Mouse (Mus musculus): ENCODE data around the gene Spc24. TPM values are rescaled to one million over a fixed set of nuclear protein-coding genes. Genes with fewer than 3 reads are reported as not detected.

Spc24 gene
- polyA plus RNA-seq, 1 experiment from 2014 or later, result 175 TPM

DNA sequence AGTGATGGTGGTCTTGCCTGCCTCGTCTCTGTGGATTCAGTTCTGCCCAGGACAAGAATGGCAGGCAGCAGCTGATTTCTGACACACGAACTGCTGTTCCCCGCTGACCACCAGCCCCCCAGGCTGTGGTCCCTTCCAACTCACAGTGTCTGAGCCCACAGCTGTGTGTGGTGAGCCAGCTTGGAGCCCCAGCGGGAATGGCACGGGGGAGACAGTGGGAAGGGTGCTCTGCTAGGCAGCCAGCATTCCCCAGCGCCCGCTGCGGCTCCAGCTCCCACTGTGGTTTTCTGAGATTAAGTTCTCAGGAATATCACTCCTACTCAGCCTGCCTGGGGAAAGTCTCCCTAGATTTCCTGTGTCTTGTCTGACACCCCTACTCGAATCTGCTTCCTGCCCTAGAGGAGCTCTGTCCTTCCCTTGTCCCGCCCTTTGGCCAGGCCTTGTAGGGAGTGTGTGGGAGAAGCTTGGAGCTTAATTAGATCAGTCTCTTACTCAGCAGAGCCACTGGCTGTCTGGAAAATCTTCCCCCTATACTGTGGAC is 7.8 kb downstream of the Spc24 start:
- Histone ChIP-seq H3K4me1 (peaks cover 5% of the 10 kb centered on the region; the same call in 1 of the 2 replicates), H3K27me3 (ENCODE audit: low read depth, poor library complexity, severe bottlenecking) (no peaks in the 10 kb centered on the region), H3K4me3 (no peak overlapping the region), H3K27ac (replicated peaks) (peak overlapping the region; percentile 30), H3K9me3 (replicated peaks) (no peaks in the 10 kb centered on the region), H3K36me3 (peaks cover 74% of the 10 kb centered on the region)
- 62% methylated on average over 10 of the region's 10 CpGs for WGBS
- no peak for DNase-seq (ENCODE audit: low spot score)

DNA sequence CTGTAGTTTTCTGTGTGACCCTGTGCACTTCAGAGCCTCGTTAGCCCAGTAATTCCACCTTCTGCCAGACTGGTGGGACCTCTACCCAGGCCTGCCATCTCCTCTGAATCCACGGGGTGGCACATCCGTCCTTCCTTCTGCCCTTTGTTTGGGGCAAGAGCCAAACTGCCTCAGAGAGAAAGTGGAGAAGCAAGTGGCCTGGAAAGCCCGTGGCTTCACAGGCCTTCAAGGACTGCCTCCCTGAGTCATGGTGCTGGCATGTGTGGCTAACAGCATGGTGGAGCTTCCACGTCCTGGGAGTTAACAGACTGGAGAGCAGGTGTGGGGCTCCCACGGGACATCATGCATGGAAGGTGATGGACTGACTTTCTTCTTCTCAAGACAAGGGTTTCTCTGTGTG is 8.8 kb downstream of the Spc24 start:
- peaks cover 74% of the 10 kb centered on the region for H3K36me3 ChIP-seq
- no peaks in the 10 kb centered on the region for H3K9me3 ChIP-seq (replicated peaks)
- H3K4me1 ChIP-seq, result peaks cover 5% of the 10 kb centered on the region; the same call in 1 of the 2 replicates
- no peak for DNase-seq (ENCODE audit: low spot score)
- no peak overlapping the region for H3K27ac ChIP-seq (replicated peaks)
- WGBS, result 77% methylated on average over 6 of the region's 6 CpGs
- no peaks in the 10 kb centered on the region for H3K27me3 ChIP-seq (ENCODE audit: low read depth, poor library complexity, severe bottlenecking)
- no peak overlapping the region for H3K4me3 ChIP-seq

DNA sequence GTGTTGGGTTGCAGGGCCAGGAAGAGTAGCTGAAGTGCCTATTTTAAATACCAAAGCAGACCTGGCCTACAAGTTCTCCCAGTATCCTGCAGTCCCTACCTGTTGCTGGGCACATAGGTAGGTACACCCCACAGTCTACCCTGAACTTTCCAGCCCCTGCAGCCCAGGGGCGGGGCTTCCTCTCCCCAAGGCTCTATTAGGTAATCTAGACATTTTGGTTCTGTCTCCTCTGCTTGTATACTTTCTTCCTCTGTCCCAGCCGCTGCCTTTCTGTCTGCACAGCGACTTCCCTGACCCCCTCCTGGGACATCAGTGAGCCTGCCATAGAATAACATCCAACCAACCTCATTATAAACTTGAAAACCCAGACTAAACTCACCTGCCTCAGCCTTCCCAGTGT is 9.7 kb downstream of the Spc24 start:
- Histone ChIP-seq H3K4me3 (no peak overlapping the region), H3K4me1 (peaks cover 5% of the 10 kb centered on the region; the same call in 1 of the 2 replicates), H3K27me3 (ENCODE audit: low read depth, poor library complexity, severe bottlenecking) (no peaks in the 10 kb centered on the region), H3K9me3 (replicated peaks) (no peaks in the 10 kb centered on the region), H3K36me3 (peaks cover 76% of the 10 kb centered on the region), H3K27ac (replicated peaks) (no peak overlapping the region)
- WGBS, result 80% methylated on average over 3 of the region's 3 CpGs
- no peak for DNase-seq (ENCODE audit: low spot score)

DNA sequence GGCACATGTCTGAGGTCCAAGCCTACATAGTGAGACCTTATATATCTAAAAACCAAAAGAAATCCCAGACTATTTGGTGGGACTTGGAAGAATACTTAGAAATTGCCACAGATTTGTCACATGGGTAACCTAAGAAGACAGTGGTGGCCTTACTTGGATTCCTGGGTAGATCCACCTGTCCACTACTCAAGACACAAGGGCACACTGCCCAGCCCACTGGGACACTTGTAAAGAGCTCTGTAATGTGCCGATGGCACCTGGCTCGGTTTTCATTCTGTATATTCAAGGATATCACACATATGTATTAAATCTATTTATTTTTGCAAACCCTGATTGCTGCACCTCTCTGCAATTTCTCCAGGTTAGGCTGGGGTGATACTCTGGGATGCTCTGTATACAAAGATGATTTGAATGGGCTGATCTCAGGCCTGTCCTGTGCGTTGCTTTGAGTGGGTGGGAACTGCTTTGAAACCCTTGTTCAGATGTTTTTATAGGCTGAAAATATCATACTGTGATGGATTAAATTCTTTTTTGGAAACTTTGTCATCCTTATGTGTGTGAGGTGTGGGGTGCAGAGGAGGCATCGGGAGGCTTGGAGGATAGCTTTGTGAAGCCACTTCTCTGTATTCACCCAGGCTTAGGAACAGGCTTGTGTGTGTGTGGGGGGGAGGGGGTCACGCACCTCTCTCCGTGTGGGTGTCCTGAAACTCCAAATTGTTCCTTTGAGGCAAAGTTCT is 10.6 kb downstream of the Spc24 start:
- H3K4me3 ChIP-seq, result no peak overlapping the region
- H3K9me3 ChIP-seq (replicated peaks), result no peaks in the 10 kb centered on the region
- H3K36me3 ChIP-seq, result peaks cover 76% of the 10 kb centered on the region
- no peak overlapping the region for H3K27ac ChIP-seq (replicated peaks)
- no peak for DNase-seq (ENCODE audit: low spot score)
- H3K4me1 ChIP-seq, result peaks cover 5% of the 10 kb centered on the region; the same call in 1 of the 2 replicates
- no peaks in the 10 kb centered on the region for H3K27me3 ChIP-seq (ENCODE audit: low read depth, poor library complexity, severe bottlenecking)
- 88% methylated on average over 6 of the region's 6 CpGs for WGBS

DNA sequence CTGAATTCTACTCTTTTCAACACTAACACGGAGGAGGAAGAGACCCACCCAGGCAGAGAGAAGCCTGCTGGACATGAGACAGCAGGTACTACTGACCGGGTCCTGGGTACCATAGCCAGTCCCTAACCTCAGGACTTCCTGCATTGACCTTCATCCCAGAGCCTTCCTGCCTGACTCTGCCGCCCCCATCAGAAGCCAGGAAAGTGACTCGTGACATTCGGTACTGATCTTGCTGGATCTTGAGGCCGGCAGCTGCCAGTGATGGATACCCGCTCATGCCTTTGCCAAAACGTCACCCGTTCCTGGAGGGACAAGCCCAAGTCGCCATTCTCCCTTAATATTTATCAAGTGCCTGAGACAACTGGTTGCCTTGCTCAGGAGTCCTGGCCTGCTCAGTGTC is 11.6 kb downstream of the Spc24 start:
- Histone ChIP-seq H3K4me3 (no peak overlapping the region), H3K9me3 (replicated peaks) (no peaks in the 10 kb centered on the region), H3K27me3 (ENCODE audit: low read depth, poor library complexity, severe bottlenecking) (no peaks in the 10 kb centered on the region), H3K27ac (replicated peaks) (no peak overlapping the region), H3K4me1 (peaks cover 5% of the 10 kb centered on the region; the same call in 1 of the 2 replicates), H3K36me3 (peaks cover 80% of the 10 kb centered on the region)
- no peak for DNase-seq (ENCODE audit: low spot score)
- WGBS, result 90% methylated on average over 10 of the region's 10 CpGs

DNA sequence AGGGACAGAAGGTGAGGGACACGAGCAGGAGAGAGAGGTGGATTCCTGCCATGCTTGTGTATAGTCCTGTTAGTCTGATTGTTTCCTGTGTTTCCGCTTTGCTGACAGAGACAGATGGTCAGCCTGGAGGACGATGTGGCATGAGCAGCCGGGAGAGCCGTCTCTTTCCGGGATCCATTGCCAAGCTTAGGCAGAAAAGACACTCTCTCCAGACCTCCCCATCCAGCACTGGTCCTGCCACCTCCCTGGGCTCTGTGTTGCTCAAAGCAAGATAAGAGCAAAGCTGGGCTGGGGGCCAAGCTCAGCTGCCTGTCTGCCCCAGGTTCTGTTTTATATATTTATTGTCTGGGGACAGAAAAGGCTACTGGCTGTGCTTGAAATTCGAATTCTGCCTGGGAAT is 12.1 kb downstream of the Spc24 start:
- peaks cover 5% of the 10 kb centered on the region; the same call in 1 of the 2 replicates for H3K4me1 ChIP-seq
- no peak overlapping the region for H3K4me3 ChIP-seq
- 80% methylated on average over 7 of the region's 7 CpGs for WGBS
- H3K9me3 ChIP-seq (replicated peaks), result no peaks in the 10 kb centered on the region
- DNase-seq (ENCODE audit: low spot score), result no peak
- no peaks in the 10 kb centered on the region for H3K27me3 ChIP-seq (ENCODE audit: low read depth, poor library complexity, severe bottlenecking)
- no peak overlapping the region for H3K27ac ChIP-seq (replicated peaks)
- peaks cover 81% of the 10 kb centered on the region for H3K36me3 ChIP-seq

DNA sequence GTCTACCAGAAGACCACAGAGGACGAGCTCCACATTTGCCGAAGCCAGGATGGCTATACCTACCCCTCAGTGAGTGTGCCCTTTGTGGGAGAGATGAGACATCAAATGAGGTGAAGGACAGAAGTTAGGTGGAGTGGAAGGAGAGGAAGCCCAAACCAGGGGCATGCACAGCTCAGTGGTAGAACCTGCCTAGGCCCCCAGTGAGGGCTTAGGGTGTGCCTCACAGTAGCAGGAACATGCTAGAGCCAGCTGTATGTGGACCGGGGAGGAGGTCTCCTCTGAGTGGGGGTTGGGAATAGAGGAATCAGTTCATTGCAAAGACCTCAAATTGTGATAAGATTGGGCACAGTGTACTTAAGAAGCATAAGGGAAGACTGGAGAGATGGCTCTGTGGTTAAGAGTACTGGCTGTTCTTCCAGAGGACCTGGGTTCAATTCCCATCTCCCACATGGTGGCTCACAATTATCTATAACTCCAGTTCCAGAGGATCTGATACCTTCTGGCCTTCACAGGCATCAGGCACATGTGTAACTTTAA is 12.8 kb downstream of the Spc24 start:
- Histone ChIP-seq H3K36me3 (peaks cover 88% of the 10 kb centered on the region), H3K4me1 (peaks cover 2% of the 10 kb centered on the region; the same call in 1 of the 2 replicates), H3K4me3 (no peak overlapping the region), H3K9me3 (replicated peaks) (no peaks in the 10 kb centered on the region), H3K27me3 (ENCODE audit: low read depth, poor library complexity, severe bottlenecking) (no peaks in the 10 kb centered on the region), H3K27ac (replicated peaks) (no peak overlapping the region)
- no peak for DNase-seq (ENCODE audit: low spot score)
- WGBS, result 96% methylated on average over 3 of the region's 3 CpGs

DNA sequence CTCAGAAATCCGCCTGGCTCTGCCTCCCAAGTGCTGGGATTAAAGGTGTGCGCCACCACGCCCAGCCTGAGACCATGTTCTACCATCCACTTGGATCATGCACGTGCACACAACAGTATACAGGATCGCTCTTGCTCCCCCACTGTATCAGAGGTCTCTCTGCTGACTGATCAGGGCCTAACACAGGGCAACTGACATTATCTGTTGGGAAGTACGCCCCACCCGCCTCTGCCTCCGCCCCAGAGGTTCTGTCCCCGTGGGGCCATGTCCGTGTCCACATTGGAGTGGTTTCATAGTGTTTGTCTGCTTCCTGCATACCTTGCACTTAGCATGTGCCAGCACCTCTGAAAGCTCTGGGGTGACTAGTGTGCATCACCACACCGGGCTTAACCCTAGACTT is 18.6 kb downstream of the Spc24 start:
- Histone ChIP-seq H3K4me1 (no peaks in the 10 kb centered on the region), H3K27ac (replicated peaks) (no peak overlapping the region), H3K4me3 (no peak overlapping the region), H3K9me3 (replicated peaks) (no peaks in the 10 kb centered on the region), H3K36me3 (peaks cover 97% of the 10 kb centered on the region), H3K27me3 (ENCODE audit: low read depth, poor library complexity, severe bottlenecking) (no peaks in the 10 kb centered on the region)
- WGBS, result 92% methylated on average over 11 of the region's 11 CpGs
- DNase-seq (ENCODE audit: low spot score), result no peak

DNA sequence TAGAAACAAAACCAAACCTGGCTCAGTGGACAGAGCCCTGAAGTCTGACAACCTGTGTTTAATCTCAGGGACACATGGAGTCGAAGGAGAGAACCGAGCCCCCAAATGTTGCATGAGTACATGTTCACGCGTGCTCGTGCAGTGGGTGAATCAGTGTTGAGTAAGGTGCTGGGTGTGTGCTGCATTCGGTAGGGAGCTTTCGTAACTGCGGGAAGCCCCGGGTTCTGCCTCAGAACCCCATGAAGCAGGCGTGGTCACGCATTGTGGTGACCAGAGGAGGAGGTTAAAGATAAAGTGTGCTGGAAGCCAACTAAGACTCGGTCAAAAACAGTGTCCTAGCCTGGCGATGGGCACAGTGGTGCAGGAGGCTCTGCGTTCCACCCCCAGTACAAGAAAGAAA is 19.7 kb downstream of the Spc24 start:
- peaks cover 97% of the 10 kb centered on the region for H3K36me3 ChIP-seq
- H3K4me3 ChIP-seq, result no peak overlapping the region
- H3K27ac ChIP-seq (replicated peaks), result no peak overlapping the region
- no peak for DNase-seq (ENCODE audit: low spot score)
- H3K4me1 ChIP-seq, result no peaks in the 10 kb centered on the region
- no peaks in the 10 kb centered on the region for H3K27me3 ChIP-seq (ENCODE audit: low read depth, poor library complexity, severe bottlenecking)
- WGBS, result 96% methylated on average over 14 of the region's 14 CpGs
- H3K9me3 ChIP-seq (replicated peaks), result no peaks in the 10 kb centered on the region

DNA sequence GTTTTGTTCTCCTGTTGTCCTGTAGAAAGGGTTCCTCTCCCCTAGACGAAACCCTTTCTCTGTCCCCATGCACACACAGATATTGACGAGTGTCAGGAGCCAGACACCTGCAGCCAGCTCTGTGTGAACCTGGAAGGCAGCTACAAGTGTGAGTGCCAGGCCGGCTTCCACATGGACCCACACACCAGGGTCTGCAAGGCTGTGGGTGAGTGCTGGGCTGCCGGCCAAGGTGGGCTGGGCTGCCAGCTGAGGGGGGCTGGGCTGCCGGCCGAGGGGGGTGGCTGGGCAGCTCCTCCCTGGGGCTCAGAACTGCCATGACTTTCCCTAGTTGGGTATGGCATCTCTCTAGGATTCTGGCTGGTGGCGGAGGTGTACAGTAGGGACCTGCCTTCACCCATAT is 21.3 kb downstream of the Spc24 start:
- H3K27ac ChIP-seq (replicated peaks), result no peak overlapping the region
- WGBS, result 91% methylated on average over 7 of the region's 7 CpGs
- no peaks in the 10 kb centered on the region for H3K4me1 ChIP-seq
- no peak overlapping the region for H3K4me3 ChIP-seq
- no peak for DNase-seq (ENCODE audit: low spot score)
- no peaks in the 10 kb centered on the region for H3K9me3 ChIP-seq (replicated peaks)
- H3K27me3 ChIP-seq (ENCODE audit: low read depth, poor library complexity, severe bottlenecking), result no peaks in the 10 kb centered on the region
- H3K36me3 ChIP-seq, result peaks cover 97% of the 10 kb centered on the region

DNA sequence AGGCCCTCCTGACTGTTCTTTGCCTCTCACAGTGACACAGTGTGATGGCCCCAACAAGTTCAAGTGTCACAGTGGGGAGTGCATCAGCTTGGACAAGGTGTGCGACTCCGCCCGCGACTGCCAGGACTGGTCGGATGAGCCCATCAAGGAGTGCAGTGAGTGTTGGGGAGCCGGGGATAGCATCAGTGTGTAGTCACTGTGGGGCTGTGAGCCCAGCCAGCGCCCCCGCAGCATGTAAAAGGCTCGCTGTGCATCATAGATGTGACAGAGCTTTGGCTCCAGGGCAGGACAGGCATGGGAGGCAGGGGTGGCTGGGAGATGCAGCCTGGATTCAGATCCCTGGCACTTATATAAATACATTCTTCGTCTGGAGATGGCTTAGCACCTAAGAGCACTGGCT is 22.9 kb downstream of the Spc24 start:
- DNase-seq (ENCODE audit: low spot score), result no peak
- Histone ChIP-seq H3K27me3 (ENCODE audit: low read depth, poor library complexity, severe bottlenecking) (no peaks in the 10 kb centered on the region), H3K36me3 (peaks cover 100% of the 10 kb centered on the region), H3K4me3 (no peak overlapping the region), H3K27ac (replicated peaks) (no peak overlapping the region), H3K4me1 (no peaks in the 10 kb centered on the region), H3K9me3 (replicated peaks) (no peaks in the 10 kb centered on the region)
- WGBS, result 95% methylated on average over 10 of the region's 10 CpGs

DNA sequence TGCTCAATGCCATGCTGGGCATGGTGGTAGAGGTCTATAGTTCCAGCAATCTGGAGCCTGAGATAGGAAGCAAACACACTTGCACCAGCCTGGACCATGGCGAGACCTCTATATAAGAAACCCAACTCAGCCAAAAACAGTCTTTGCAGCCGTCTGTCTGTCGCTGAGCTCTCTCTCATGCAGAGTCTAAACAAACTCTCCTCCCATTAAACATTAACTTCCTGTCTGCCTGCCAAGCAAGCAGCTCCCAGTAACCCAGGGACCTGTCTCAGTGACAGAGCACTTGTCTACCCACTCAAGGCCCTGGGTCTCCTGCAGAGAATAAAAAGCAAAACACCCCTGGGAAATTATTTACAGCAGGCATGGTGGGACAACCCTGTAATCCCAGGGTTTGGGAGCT is 23.5 kb downstream of the Spc24 start:
- H3K4me1 ChIP-seq, result no peaks in the 10 kb centered on the region
- peaks cover 100% of the 10 kb centered on the region for H3K36me3 ChIP-seq
- H3K27ac ChIP-seq (replicated peaks), result no peak overlapping the region
- no peak for DNase-seq (ENCODE audit: low spot score)
- WGBS, result 87% methylated on average over 3 of the region's 3 CpGs
- H3K9me3 ChIP-seq (replicated peaks), result no peaks in the 10 kb centered on the region
- no peaks in the 10 kb centered on the region for H3K27me3 ChIP-seq (ENCODE audit: low read depth, poor library complexity, severe bottlenecking)
- no peak overlapping the region for H3K4me3 ChIP-seq

DNA sequence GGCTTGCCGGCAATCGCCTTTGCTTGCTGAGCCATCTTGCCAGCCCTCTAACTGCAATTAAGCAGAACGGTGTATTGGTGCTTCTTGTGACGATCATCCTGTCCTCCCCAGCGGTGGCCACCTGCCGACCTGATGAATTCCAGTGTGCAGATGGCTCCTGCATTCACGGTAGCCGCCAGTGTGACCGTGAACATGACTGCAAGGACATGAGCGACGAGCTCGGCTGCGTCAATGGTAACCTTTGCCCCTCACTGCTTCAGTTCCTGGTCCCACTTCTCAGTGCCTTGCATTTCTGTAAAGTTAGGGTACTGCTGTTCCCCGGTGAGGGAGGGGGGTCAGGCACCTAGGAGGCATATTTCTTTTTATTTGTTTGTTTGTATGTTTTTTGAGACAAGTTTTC is 25.0 kb downstream of the Spc24 start:
- Histone ChIP-seq H3K9me3 (replicated peaks) (no peaks in the 10 kb centered on the region), H3K36me3 (peaks cover 100% of the 10 kb centered on the region), H3K4me1 (no peaks in the 10 kb centered on the region), H3K4me3 (no peak overlapping the region), H3K27me3 (ENCODE audit: low read depth, poor library complexity, severe bottlenecking) (no peaks in the 10 kb centered on the region), H3K27ac (replicated peaks) (no peak overlapping the region)
- 96% methylated on average over 14 of the region's 14 CpGs for WGBS
- no peak for DNase-seq (ENCODE audit: low spot score)

Measured in midbrain, embryonic 10.5 days (tissue).